Mouse (Mus musculus) adrenal gland, postnatal 36 days (tissue): ENCODE results near the gene Olfr814. TPM values are rescaled to one million over a fixed set of nuclear protein-coding genes. Genes with fewer than 3 reads are reported as not detected.
A peak's percentile ranks its signal among the peaks of the same experiment; 100 is the strongest.
"Not testable (repeated sequence)": the region's sequence is repeated elsewhere in the genome, so short reads cannot be mapped to it uniquely, and the experiment has no call there.

ENCODE experiments used
- DNase-seq, 2 experiments: peaks; one replicate each; pipeline ENCODE4 v3.0.0; 2021; ENCODE audit warnings: mixed read lengths in 1 of 2
- long read RNA-seq, 2 experiments: library from polyadenylated mRNA; stranded (forward); transcript quantifications; one replicate each; pipeline ENCODE4 v2.0.0; 2021; ENCODE audit warnings: borderline sequencing depth in 2 of 2
- total RNA-seq, 2 experiments: library from RNA; stranded (reverse); gene quantifications; 2 replicates each; pipeline ENCODE4 v1.2.3; 2021

Olfr814 gene
- total RNA-seq, result not detected
- long read RNA-seq, experiment 1, result 0 reads
- long read RNA-seq, experiment 2, partial matches to known transcripts, result 0 of 1 reads
- long read RNA-seq, experiment 2, other reads (novel, unspliced or antisense), result 1 of 1 reads

- not testable (repeated sequence) for DNase-seq
Measured at GRCm38 (mm10) chr10:129879751-129880150, at the start of gene Olfr814. Olfr814 (minus strand) TSS chr10:129879851.

- no peak for DNase-seq
Measured at GRCm38 (mm10) chr10:129915497-129915896, 35.8 kb upstream of the Olfr814 start, which contains the start of gene Olfr816. Olfr816 (minus strand) TSS chr10:129915597.

GRCm38 (mm10) chr10:129905767-129906166 lies 26.1 kb upstream of the Olfr814 start, which contains the start of gene Olfr815:
Olfr815 (minus strand) TSS chr10:129905867.
- not testable (repeated sequence) for DNase-seq

- peak in 1 of 2 experiments; percentile 0 for DNase-seq
Measured at GRCm38 (mm10) chr10:129885934-129886333, 6.3 kb upstream of the Olfr814 start.

- DNase-seq, result not testable (repeated sequence)
Measured at GRCm38 (mm10) chr10:129885496-129885895, 5.8 kb upstream of the Olfr814 start.

- DNase-seq, result no peak
Measured at GRCm38 (mm10) chr10:129855067-129855466, 24.6 kb downstream of the Olfr814 start, which contains the start of gene Olfr813. Olfr813 (plus strand) TSS chr10:129855367.

GRCm38 (mm10) chr10:129847343-129847742 lies 32.3 kb downstream of the Olfr814 start:
- DNase-seq, result no peak

- DNase-seq, result no peak
Measured at GRCm38 (mm10) chr10:129845994-129846393, 33.7 kb downstream of the Olfr814 start, which contains the start of gene Olfr812. Olfr812 (minus strand) TSS chr10:129846094.

Other genes with a start within 250 kb of the Olfr814 start
- gene Olfr799, start 242.4 kb downstream of the Olfr814 start, total RNA-seq, result not detected
- gene Olfr800, start 222.2 kb downstream of the Olfr814 start, total RNA-seq, result not detected
- gene Olfr801, start 206.0 kb downstream of the Olfr814 start, total RNA-seq, result not detected
- gene Olfr802, start 191.7 kb downstream of the Olfr814 start, total RNA-seq, result not detected
- not detected for gene Olfr803, start 185.6 kb downstream of the Olfr814 start, total RNA-seq
- gene Olfr804, start 176.6 kb downstream of the Olfr814 start, total RNA-seq, result not detected
- gene Olfr805, start 150.5 kb downstream of the Olfr814 start, total RNA-seq, result not detected
- not detected for gene Olfr806, start 137.9 kb downstream of the Olfr814 start, total RNA-seq
- not detected for gene Olfr807, start 122.1 kb downstream of the Olfr814 start, total RNA-seq
- not detected for gene Olfr808, start 114.4 kb downstream of the Olfr814 start, total RNA-seq
- not detected for gene Olfr809, start 105.2 kb downstream of the Olfr814 start, total RNA-seq
- gene Olfr810, start 84.9 kb downstream of the Olfr814 start, total RNA-seq, result not detected
- gene Olfr811, start 75.5 kb downstream of the Olfr814 start, total RNA-seq, result not detected
- gene Olfr812, start 33.8 kb downstream of the Olfr814 start, total RNA-seq, result not detected
- gene Olfr813, start 24.5 kb downstream of the Olfr814 start, total RNA-seq, result not detected
- gene Olfr815, start 26.0 kb upstream of the Olfr814 start, total RNA-seq, result not detected
- not detected for gene Olfr816, start 35.7 kb upstream of the Olfr814 start, total RNA-seq
- gene Olfr818, start 69.2 kb upstream of the Olfr814 start, total RNA-seq, result not detected
- not detected for gene Olfr819, start 87.4 kb upstream of the Olfr814 start, total RNA-seq
- gene Olfr247, start 96.3 kb upstream of the Olfr814 start, total RNA-seq, result not detected
- gene Gm10310, start 105.2 kb upstream of the Olfr814 start, total RNA-seq, result not detected
- not detected for gene Olfr820, start 132.8 kb upstream of the Olfr814 start, total RNA-seq
- not detected for gene Olfr821, start 150.5 kb upstream of the Olfr814 start, total RNA-seq
- gene Olfr822, start 191.4 kb upstream of the Olfr814 start, total RNA-seq, result not detected
- gene Olfr823, start 235.5 kb upstream of the Olfr814 start, total RNA-seq, result not detected